Mouse (Mus musculus): ENCODE measurements around the gene Atp10a. TPM values are rescaled to one million over a fixed set of nuclear protein-coding genes. Genes with fewer than 3 reads are reported as not detected.
A peak's percentile ranks its signal among the peaks of the same experiment; 100 is the strongest.

Atp10a gene
- polyA plus RNA-seq, 1 experiment: 2.8 TPM

DNA sequence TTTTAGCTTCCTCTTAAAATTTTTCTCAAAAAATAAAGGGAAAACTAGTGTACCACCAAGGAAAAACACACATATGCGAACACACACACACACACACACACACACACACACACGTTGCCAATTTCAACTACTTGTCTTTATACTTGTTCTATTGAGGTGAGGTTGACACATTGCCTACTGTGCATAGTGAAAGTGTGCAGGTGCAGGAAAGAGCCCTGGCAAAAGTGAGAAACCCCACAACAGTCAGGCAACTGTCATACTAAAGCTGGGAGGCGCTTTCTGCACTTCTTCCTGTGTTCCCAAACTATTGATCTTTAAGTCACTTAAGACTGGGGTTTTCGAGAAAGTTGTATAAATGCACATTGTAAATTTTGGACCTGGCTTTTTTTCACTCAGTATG is 103.3 kb downstream of the Atp10a start:
- no peak for DNase-seq (ENCODE audit: low read depth)
- no peak for TF ChIP-seq CTCF (IDR thresholded peaks at IDR 0.05; ENCODE audit: borderline replicate concordance, extremely low read depth, insufficient read depth, insufficient read length)
- no peak for TF ChIP-seq POLR2A (IDR thresholded peaks at IDR 0.05; ENCODE audit: borderline replicate concordance, extremely low read depth, insufficient read depth, insufficient read length, poor library complexity, severe bottlenecking)

GRCm38 (mm10) chr7:58767257-58767656 is 111.3 kb downstream of the Atp10a start:
- TF ChIP-seq CTCF (IDR thresholded peaks at IDR 0.05; ENCODE audit: borderline replicate concordance, extremely low read depth, insufficient read depth, insufficient read length) (no peak), POLR2A (IDR thresholded peaks at IDR 0.05; ENCODE audit: borderline replicate concordance, extremely low read depth, insufficient read depth, insufficient read length, poor library complexity, severe bottlenecking) (no peak)
- peak; percentile 71 for DNase-seq (ENCODE audit: low read depth)

GRCm38 (mm10) chr7:58768253-58768652 is 112.3 kb downstream of the Atp10a start:
- TF ChIP-seq POLR2A (IDR thresholded peaks at IDR 0.05; ENCODE audit: borderline replicate concordance, extremely low read depth, insufficient read depth, insufficient read length, poor library complexity, severe bottlenecking): no peak
- no peak for TF ChIP-seq CTCF (IDR thresholded peaks at IDR 0.05; ENCODE audit: borderline replicate concordance, extremely low read depth, insufficient read depth, insufficient read length)
- DNase-seq (ENCODE audit: low read depth): peak; percentile 55

GRCm38 (mm10) chr7:58770254-58770653 is 114.3 kb downstream of the Atp10a start:
- TF ChIP-seq POLR2A (IDR thresholded peaks at IDR 0.05; ENCODE audit: borderline replicate concordance, extremely low read depth, insufficient read depth, insufficient read length, poor library complexity, severe bottlenecking): no peak
- TF ChIP-seq CTCF (IDR thresholded peaks at IDR 0.05; ENCODE audit: borderline replicate concordance, extremely low read depth, insufficient read depth, insufficient read length): peak; percentile 66; the same call in 1 of the 2 replicates
- peak; percentile 68 for DNase-seq (ENCODE audit: low read depth)

DNA sequence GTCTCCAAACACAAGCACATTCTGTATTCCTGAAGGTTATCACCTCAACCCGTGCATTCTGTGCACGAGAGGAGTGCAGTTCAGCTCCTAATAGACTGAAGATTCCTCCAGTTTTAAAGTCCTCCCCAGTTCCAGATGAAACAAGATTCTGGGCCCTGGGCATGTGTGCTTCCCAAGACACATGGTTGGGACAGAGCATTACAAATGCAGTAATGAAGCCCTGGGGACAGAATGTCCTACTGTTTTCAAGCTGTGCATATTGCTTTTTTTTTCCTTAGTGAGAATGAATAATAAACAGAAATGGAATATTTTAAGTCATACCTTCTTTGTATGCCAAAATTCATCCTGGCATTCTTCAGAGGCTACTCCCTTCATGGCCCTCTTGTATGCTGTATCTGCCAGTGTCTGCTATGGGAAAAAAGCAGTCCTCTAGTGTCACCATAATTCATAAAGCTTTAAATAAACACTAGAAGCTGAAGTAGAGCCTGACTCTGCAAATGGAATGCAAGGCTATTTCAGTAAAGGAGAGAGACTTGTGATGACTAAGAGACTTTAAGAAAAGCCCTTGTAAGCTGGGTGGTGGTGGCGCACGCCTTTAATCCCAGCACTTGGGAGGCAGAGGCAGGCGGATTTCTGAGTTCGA is 116.2 kb downstream of the Atp10a start:
- no peak for TF ChIP-seq CTCF (IDR thresholded peaks at IDR 0.05; ENCODE audit: borderline replicate concordance, extremely low read depth, insufficient read depth, insufficient read length)
- no peak for TF ChIP-seq POLR2A (IDR thresholded peaks at IDR 0.05; ENCODE audit: borderline replicate concordance, extremely low read depth, insufficient read depth, insufficient read length, poor library complexity, severe bottlenecking)
- peak; percentile 12 for DNase-seq (ENCODE audit: low read depth)

- DNase-seq (ENCODE audit: low read depth): no peak
- TF ChIP-seq POLR2A (IDR thresholded peaks at IDR 0.05; ENCODE audit: borderline replicate concordance, extremely low read depth, insufficient read depth, insufficient read length, poor library complexity, severe bottlenecking) (no peak), CTCF (IDR thresholded peaks at IDR 0.05; ENCODE audit: borderline replicate concordance, extremely low read depth, insufficient read depth, insufficient read length) (no peak)
Measured at GRCm38 (mm10) chr7:58779146-58779545, 123.2 kb downstream of the Atp10a start.

DNA sequence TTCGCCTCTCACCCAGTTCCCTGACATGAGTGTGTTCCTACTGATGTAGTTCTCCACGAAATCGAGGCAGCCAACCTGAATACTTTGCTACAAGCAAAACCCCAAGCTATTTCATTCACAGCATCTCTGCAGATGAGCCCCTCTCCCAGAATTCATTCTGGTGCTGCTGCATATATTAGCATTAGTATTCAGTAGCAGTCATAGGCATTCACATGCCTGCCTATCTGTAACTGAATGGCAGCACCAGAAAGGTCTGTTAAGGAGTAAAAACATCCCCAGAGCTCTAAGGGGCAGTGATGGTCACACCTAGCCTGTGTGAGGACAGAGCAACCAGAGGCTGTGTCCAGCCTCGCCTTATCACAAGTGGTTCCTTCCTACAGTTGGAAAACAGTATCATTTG is 131.0 kb downstream of the Atp10a start:
- DNase-seq (ENCODE audit: low read depth): peak; percentile 83
- TF ChIP-seq CTCF (IDR thresholded peaks at IDR 0.05; ENCODE audit: borderline replicate concordance, extremely low read depth, insufficient read depth, insufficient read length): no peak
- TF ChIP-seq POLR2A (IDR thresholded peaks at IDR 0.05; ENCODE audit: borderline replicate concordance, extremely low read depth, insufficient read depth, insufficient read length, poor library complexity, severe bottlenecking): no peak

DNA sequence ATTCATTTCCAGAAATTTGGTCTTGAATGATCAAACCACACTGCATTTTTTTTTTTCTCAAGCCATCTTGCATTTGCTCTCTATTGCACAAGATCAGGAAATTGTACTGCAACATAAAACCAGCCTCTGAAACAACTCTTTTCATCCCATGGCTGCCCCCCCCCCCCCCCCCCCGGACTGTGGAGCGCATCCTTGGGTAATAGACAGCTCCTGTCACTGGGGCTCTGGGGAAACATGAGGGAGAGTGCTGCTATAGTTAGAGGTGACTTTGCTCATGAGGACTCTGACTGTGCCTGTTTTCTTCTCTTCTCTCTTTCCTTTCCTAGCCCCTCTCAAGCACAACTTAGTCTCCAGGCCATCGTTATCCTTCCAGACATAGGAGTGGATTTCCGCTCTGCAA is 131.6 kb downstream of the Atp10a start:
- TF ChIP-seq CTCF (IDR thresholded peaks at IDR 0.05; ENCODE audit: borderline replicate concordance, extremely low read depth, insufficient read depth, insufficient read length): no peak
- no peak for TF ChIP-seq POLR2A (IDR thresholded peaks at IDR 0.05; ENCODE audit: borderline replicate concordance, extremely low read depth, insufficient read depth, insufficient read length, poor library complexity, severe bottlenecking)

GRCm38 (mm10) chr7:58788424-58789261 is 132.7 kb downstream of the Atp10a start:
- peak; percentile 71 for DNase-seq (ENCODE audit: low read depth)
- TF ChIP-seq POLR2A (IDR thresholded peaks at IDR 0.05; ENCODE audit: borderline replicate concordance, extremely low read depth, insufficient read depth, insufficient read length, poor library complexity, severe bottlenecking): no peak
- no peak for TF ChIP-seq CTCF (IDR thresholded peaks at IDR 0.05; ENCODE audit: borderline replicate concordance, extremely low read depth, insufficient read depth, insufficient read length)

More for the DNA sequence above, 131.6 kb downstream of the Atp10a start:
- peak; percentile 20 for DNase-seq (ENCODE audit: low read depth)

- TF ChIP-seq CTCF (IDR thresholded peaks at IDR 0.05; ENCODE audit: borderline replicate concordance, extremely low read depth, insufficient read depth, insufficient read length) (no peak), POLR2A (IDR thresholded peaks at IDR 0.05; ENCODE audit: borderline replicate concordance, extremely low read depth, insufficient read depth, insufficient read length, poor library complexity, severe bottlenecking) (no peak)
- DNase-seq (ENCODE audit: low read depth): no peak
Measured at GRCm38 (mm10) chr7:58797281-58797680, 141.3 kb downstream of the Atp10a start.

- no peak for DNase-seq (ENCODE audit: low read depth)
- TF ChIP-seq POLR2A (IDR thresholded peaks at IDR 0.05; ENCODE audit: borderline replicate concordance, extremely low read depth, insufficient read depth, insufficient read length, poor library complexity, severe bottlenecking) (no peak), CTCF (IDR thresholded peaks at IDR 0.05; ENCODE audit: borderline replicate concordance, extremely low read depth, insufficient read depth, insufficient read length) (no peak)
Measured at GRCm38 (mm10) chr7:58800916-58801315, 144.9 kb downstream of the Atp10a start.

Measured in brain, embryonic 14.5 days (tissue).